Mouse (Mus musculus): ENCODE measurements at regions not wholly inside any gene's neighbourhood (a gene's known extent, or its start where the extent isn't known, plus 50 kb on each side); places are given as distances from the start of the nearest gene placed in this dataset.

DNA sequence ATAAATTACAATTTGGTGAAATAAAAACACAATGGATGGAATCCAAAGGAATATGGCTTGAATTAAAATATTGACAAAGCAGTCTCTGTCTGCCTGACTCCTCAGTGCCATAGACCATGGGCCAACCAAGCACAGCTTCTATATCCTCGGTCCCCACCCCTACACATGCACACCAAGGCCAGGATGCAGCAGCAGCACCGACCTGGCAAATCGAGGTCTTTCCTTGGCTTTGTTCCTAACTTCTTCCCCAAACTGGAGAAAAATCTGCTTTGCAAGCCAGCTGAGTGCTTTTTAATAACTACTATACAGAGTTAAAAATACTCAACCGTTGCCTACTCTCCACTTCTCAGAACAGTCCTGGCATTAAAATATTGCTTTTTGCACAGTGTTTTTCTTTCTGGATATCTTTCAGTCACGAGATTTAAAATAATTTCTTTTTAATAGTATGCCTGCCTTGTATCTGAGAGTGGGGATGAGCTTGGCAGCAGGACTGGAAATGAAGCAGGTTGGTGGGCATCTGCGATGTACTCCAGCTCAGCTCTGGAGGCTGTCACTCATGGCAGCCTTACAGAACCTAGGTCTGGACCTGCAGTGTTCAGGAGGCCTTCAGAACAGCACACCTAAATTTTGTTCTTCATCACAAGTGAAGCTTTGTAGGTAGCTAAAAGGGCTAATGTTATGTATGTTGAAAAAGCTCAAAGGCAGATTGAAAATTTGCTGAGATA, 423.1 kb downstream of the Rnf144a start:
- Histone ChIP-seq H3K9me3 (replicated peaks; ENCODE audit: control insufficient read depth, insufficient read depth, low read length, poor library complexity, severe bottlenecking) (no peaks in the 10 kb centered on the region), H3K27ac (ENCODE audit: insufficient read depth, low read length) (no peak overlapping the region), H3K36me3 (ENCODE audit: control insufficient read depth, insufficient read depth, low read length, poor library complexity, severe bottlenecking) (no peaks in the 10 kb centered on the region), H3K9ac (ENCODE audit: low read depth, poor library complexity, severe bottlenecking) (no peak overlapping the region), H3K27me3 (ENCODE audit: control insufficient read depth, insufficient read depth, low read length, poor library complexity, severe bottlenecking) (no peaks in the 10 kb centered on the region), H3K4me1 (ENCODE audit: control insufficient read depth, insufficient read depth, low read length) (no peaks in the 10 kb centered on the region), H3K4me3 (ENCODE audit: low read depth, low read length) (no peak overlapping the region)
- TF ChIP-seq POLR2A (IDR thresholded peaks at IDR 0.05; ENCODE audit: insufficient read depth, low read length) (no peak), EP300 (IDR thresholded peaks at IDR 0.05; ENCODE audit: insufficient read depth, low read depth, low read length) (no peak), CTCF (IDR thresholded peaks at IDR 0.05; ENCODE audit: low read depth, low read length) (no peak)

DNA sequence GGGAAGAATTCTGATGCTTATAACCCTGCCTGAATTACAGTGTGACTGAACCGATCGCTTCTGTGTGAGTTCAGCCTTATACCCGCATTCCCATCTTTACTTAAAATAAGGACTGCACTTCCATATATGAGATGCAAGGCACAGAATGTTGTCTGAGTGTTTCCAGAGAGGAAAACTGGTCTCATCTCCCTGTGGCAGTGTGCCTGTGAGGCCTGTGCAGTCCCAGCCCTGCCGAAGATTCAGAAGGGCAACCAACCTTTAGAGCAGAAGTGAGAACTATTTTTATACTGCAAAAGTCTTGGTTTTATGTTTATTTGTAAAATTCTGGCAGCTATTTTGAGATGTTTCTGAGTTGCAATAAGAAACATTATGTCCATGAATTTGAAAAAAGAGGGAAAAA, 432.5 kb downstream of the Rnf144a start:
- H3K4me3 ChIP-seq (ENCODE audit: low read depth, low read length), result no peak overlapping the region
- TF ChIP-seq POLR2A (IDR thresholded peaks at IDR 0.05; ENCODE audit: insufficient read depth, low read length) (no peak), CTCF (IDR thresholded peaks at IDR 0.05; ENCODE audit: low read depth, low read length) (no peak), EP300 (IDR thresholded peaks at IDR 0.05; ENCODE audit: insufficient read depth, low read depth, low read length) (no peak)
- H3K27me3 ChIP-seq (ENCODE audit: control insufficient read depth, insufficient read depth, low read length, poor library complexity, severe bottlenecking), result no peaks in the 10 kb centered on the region
- H3K4me1 ChIP-seq (ENCODE audit: control insufficient read depth, insufficient read depth, low read length), result no peaks in the 10 kb centered on the region
- H3K9me3 ChIP-seq (replicated peaks; ENCODE audit: control insufficient read depth, insufficient read depth, low read length, poor library complexity, severe bottlenecking), result no peaks in the 10 kb centered on the region
- H3K36me3 ChIP-seq (ENCODE audit: control insufficient read depth, insufficient read depth, low read length, poor library complexity, severe bottlenecking), result no peaks in the 10 kb centered on the region
- H3K27ac ChIP-seq (ENCODE audit: insufficient read depth, low read length), result no peak overlapping the region
- H3K9ac ChIP-seq (ENCODE audit: low read depth, poor library complexity, severe bottlenecking), result no peak overlapping the region

DNA sequence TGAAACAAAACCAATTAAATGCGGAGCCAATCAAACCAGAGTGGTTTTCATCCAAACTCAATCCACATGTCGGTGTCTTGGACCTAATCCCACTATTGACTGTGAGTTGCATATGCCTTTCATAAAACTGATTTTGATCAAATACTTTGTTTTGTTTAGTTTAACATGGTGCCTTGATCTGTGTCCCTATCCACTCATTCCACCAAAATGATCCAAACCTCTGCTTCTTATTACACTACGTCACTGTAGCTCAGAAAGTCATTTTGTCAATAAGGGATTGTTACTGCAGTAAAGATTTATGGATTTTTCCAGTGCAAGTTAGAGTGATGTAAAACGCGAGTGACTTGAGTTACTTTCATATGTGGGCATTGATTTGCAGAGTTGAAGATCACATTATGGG, 436.7 kb downstream of the Rnf144a start:
- Histone ChIP-seq H3K27me3 (ENCODE audit: control insufficient read depth, insufficient read depth, low read length, poor library complexity, severe bottlenecking) (no peaks in the 10 kb centered on the region), H3K9me3 (replicated peaks; ENCODE audit: control insufficient read depth, insufficient read depth, low read length, poor library complexity, severe bottlenecking) (no peaks in the 10 kb centered on the region), H3K36me3 (ENCODE audit: control insufficient read depth, insufficient read depth, low read length, poor library complexity, severe bottlenecking) (no peaks in the 10 kb centered on the region), H3K27ac (ENCODE audit: insufficient read depth, low read length) (no peak overlapping the region), H3K9ac (ENCODE audit: low read depth, poor library complexity, severe bottlenecking) (no peak overlapping the region), H3K4me1 (ENCODE audit: control insufficient read depth, insufficient read depth, low read length) (no peaks in the 10 kb centered on the region), H3K4me3 (ENCODE audit: low read depth, low read length) (no peak overlapping the region)
- TF ChIP-seq CTCF (IDR thresholded peaks at IDR 0.05; ENCODE audit: low read depth, low read length) (no peak), EP300 (IDR thresholded peaks at IDR 0.05; ENCODE audit: insufficient read depth, low read depth, low read length) (no peak)

DNA sequence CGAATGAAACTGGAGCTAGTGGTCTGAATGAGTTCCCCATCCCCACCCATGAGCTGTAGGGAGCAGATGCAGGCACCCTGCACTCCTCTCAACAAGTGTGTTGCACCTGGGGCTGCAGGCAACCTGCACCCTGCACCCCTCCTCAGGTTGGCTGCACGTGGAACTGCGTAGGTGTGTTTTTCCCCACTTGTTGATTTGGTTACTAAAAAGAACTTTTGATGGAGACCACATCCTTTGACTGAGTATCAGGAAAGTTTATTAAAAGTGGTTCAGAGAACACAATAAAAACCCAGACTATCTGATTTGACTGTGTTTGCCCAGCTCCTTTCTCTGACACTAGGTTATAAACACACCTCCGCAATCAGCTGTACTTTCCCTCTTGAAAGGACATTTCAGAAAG, 456.5 kb downstream of the Rnf144a start:
- Histone ChIP-seq H3K9ac (ENCODE audit: low read depth, poor library complexity, severe bottlenecking) (no peak overlapping the region), H3K36me3 (ENCODE audit: control insufficient read depth, insufficient read depth, low read length, poor library complexity, severe bottlenecking) (no peaks in the 10 kb centered on the region), H3K4me1 (ENCODE audit: control insufficient read depth, insufficient read depth, low read length) (no peaks in the 10 kb centered on the region), H3K27me3 (ENCODE audit: control insufficient read depth, insufficient read depth, low read length, poor library complexity, severe bottlenecking) (no peaks in the 10 kb centered on the region), H3K27ac (ENCODE audit: insufficient read depth, low read length) (no peak overlapping the region), H3K9me3 (replicated peaks; ENCODE audit: control insufficient read depth, insufficient read depth, low read length, poor library complexity, severe bottlenecking) (no peaks in the 10 kb centered on the region), H3K4me3 (ENCODE audit: low read depth, low read length) (no peak overlapping the region)
- TF ChIP-seq EP300 (IDR thresholded peaks at IDR 0.05; ENCODE audit: insufficient read depth, low read depth, low read length) (no peak), POLR2A (IDR thresholded peaks at IDR 0.05; ENCODE audit: insufficient read depth, low read length) (no peak), CTCF (IDR thresholded peaks at IDR 0.05; ENCODE audit: low read depth, low read length) (no peak)

DNA sequence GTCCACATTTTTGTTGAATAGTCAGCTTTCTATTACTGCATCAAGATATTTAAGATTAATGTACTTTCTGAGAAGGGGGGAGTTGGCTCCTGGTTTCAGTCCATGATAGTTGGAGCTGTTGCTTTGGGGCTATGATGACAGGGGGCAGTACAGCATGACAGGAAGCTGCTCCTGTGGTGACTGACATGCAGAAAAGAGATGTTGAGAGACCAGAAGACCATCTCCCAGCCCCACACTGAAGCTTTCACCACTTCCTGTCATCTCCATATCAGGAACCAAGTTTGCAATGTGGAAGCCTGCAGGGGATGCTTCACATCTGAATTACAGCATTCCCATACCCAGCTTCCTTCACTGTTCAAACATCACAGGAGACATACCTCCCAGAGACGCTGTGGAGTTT, 457.5 kb downstream of the Rnf144a start:
- Histone ChIP-seq H3K4me1 (ENCODE audit: control insufficient read depth, insufficient read depth, low read length) (no peaks in the 10 kb centered on the region), H3K9ac (ENCODE audit: low read depth, poor library complexity, severe bottlenecking) (no peak overlapping the region), H3K4me3 (ENCODE audit: low read depth, low read length) (no peak overlapping the region), H3K27ac (ENCODE audit: insufficient read depth, low read length) (no peak overlapping the region), H3K36me3 (ENCODE audit: control insufficient read depth, insufficient read depth, low read length, poor library complexity, severe bottlenecking) (no peaks in the 10 kb centered on the region), H3K9me3 (replicated peaks; ENCODE audit: control insufficient read depth, insufficient read depth, low read length, poor library complexity, severe bottlenecking) (no peaks in the 10 kb centered on the region), H3K27me3 (ENCODE audit: control insufficient read depth, insufficient read depth, low read length, poor library complexity, severe bottlenecking) (no peaks in the 10 kb centered on the region)
- TF ChIP-seq EP300 (IDR thresholded peaks at IDR 0.05; ENCODE audit: insufficient read depth, low read depth, low read length) (no peak), POLR2A (IDR thresholded peaks at IDR 0.05; ENCODE audit: insufficient read depth, low read length) (no peak), CTCF (IDR thresholded peaks at IDR 0.05; ENCODE audit: low read depth, low read length) (no peak)

DNA sequence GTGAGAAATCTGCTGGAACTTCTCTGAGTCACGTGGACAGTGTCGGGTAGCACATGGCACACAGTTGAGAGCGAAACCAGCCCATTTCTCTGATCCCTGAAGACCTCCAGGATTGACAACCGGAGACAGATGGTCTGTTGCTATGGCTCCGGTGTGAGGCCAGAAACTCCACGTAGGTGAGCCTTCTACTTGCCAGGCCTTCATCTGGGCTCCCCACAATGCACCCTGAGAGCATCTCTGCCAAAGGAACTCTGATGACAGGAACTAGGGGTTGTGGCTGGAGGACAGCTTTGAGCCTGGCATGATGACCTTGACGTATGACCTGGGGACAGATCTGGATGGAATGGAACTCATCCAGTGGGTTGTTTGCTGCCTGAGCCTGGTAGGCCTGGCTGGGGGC, 467.9 kb downstream of the Rnf144a start:
- no peaks in the 10 kb centered on the region for H3K4me1 ChIP-seq (ENCODE audit: control insufficient read depth, insufficient read depth, low read length)
- TF ChIP-seq EP300 (IDR thresholded peaks at IDR 0.05; ENCODE audit: insufficient read depth, low read depth, low read length), result no peak
- no peak for TF ChIP-seq CTCF (IDR thresholded peaks at IDR 0.05; ENCODE audit: low read depth, low read length)
- no peak for TF ChIP-seq POLR2A (IDR thresholded peaks at IDR 0.05; ENCODE audit: insufficient read depth, low read length)
- no peaks in the 10 kb centered on the region for H3K27me3 ChIP-seq (ENCODE audit: control insufficient read depth, insufficient read depth, low read length, poor library complexity, severe bottlenecking)
- no peaks in the 10 kb centered on the region for H3K9me3 ChIP-seq (replicated peaks; ENCODE audit: control insufficient read depth, insufficient read depth, low read length, poor library complexity, severe bottlenecking)
- H3K9ac ChIP-seq (ENCODE audit: low read depth, poor library complexity, severe bottlenecking), result no peak overlapping the region
- no peak overlapping the region for H3K27ac ChIP-seq (ENCODE audit: insufficient read depth, low read length)
- H3K4me3 ChIP-seq (ENCODE audit: low read depth, low read length), result no peak overlapping the region
- no peaks in the 10 kb centered on the region for H3K36me3 ChIP-seq (ENCODE audit: control insufficient read depth, insufficient read depth, low read length, poor library complexity, severe bottlenecking)
